Mouse (Mus musculus) forebrain, embryonic 15.5 days (tissue): Measurements from ENCODE around the gene Gm39653. TPM values are rescaled to one million over a fixed set of nuclear protein-coding genes. Genes with fewer than 3 reads are reported as not detected.
"Not testable (repeated sequence)": the region's sequence is repeated elsewhere in the genome, so short reads cannot be mapped to it uniquely, and the experiment has no call there.

Source experiments
- ATAC-seq: fragments of 200-750 bp; cut with Nextera tagmentation; replicated peaks from 2 replicates; pipeline ENCODE4 v1.8.0; 2017; ENCODE audit warnings: mild to moderate bottlenecking, moderate TSS enrichment, moderate library complexity
- H3K27ac ChIP-seq: fragments of 300-500 bp; sonication (generic); replicated peaks from 2 replicates; pipeline ENCODE4 v1.5.1; 2015; ENCODE audit warnings: mild to moderate bottlenecking, inconsistent platforms
- H3K27me3 ChIP-seq: fragments of 300-500 bp; sonication (generic); 2 replicates; pipeline ENCODE4 v1.6.1; 2015; ENCODE audit warnings: inconsistent platforms
- H3K36me3 ChIP-seq: fragments of 300-500 bp; sonication (generic); 2 replicates; pipeline ENCODE4 v1.6.1; 2015; ENCODE audit warnings: mild to moderate bottlenecking, inconsistent platforms
- H3K4me1 ChIP-seq: fragments of 300-500 bp; sonication (generic); 2 replicates; pipeline ENCODE4 v1.6.1; 2015; ENCODE audit warnings: inconsistent platforms
- H3K4me2 ChIP-seq: fragments of 300-500 bp; sonication (generic); replicated peaks from 2 replicates; pipeline ENCODE4 v1.6.1; 2015; ENCODE audit warnings: mild to moderate bottlenecking, inconsistent platforms
- H3K4me3 ChIP-seq: fragments of 300-500 bp; sonication (generic); 2 replicates; pipeline ENCODE4 v1.5.1; 2015; ENCODE audit warnings: mild to moderate bottlenecking, inconsistent platforms
- H3K9ac ChIP-seq: fragments of 300-500 bp; sonication (generic); replicated peaks from 2 replicates; pipeline ENCODE4 v1.6.1; 2015; ENCODE audit warnings: mild to moderate bottlenecking, inconsistent platforms
- H3K9me3 ChIP-seq: fragments of 300-500 bp; sonication (generic); 2 replicates; pipeline ENCODE4 v1.6.1; 2016; ENCODE audit warnings: inconsistent platforms
- WGBS: fragments of 180-500 bp; shearing (Covaris S2); methylation state at CpG from one replicate; pipeline ENCODE4 v1.1.7; 2015; ENCODE audit warnings: mixed read lengths; 5-methylcytosine and 5-hydroxymethylcytosine counted together
- polyA plus RNA-seq: library from polyadenylated mRNA; unstranded; fragments of >200 nt; fragmentation: Nextera tagmentation; extraction: Ambion mirVana; gene quantifications from 2 replicates; pipeline ENCODE4 v1.2.1, GENCODE M21; 2015

Gene Gm39653
- polyA plus RNA-seq, 1 experiment from 2014 or later: not detected

DNA sequence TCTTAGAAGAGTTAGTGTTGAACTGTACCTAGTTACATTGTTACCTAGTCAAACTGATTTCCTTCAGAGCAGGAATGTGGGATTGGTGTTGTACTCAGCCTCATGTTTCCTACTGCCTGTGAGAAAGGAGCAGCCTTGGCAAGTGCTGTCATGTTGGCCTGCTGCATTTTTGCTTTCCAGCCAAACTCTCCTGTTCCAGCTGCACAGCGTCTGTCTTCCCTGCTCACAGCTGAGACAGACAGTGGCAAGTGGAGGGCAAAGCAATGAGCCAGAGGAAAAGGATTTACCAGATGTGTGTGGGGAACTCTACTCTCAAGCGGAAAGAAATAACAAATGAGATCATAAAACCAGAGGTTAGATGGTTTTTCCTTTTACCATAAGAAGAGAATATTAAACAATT is 12.4 kb downstream of the Gm39653 start:
- WGBS: 59% methylated on average over 2 of the region's 2 CpGs
- no peaks in the 10 kb centered on the region for H3K4me1 ChIP-seq

DNA sequence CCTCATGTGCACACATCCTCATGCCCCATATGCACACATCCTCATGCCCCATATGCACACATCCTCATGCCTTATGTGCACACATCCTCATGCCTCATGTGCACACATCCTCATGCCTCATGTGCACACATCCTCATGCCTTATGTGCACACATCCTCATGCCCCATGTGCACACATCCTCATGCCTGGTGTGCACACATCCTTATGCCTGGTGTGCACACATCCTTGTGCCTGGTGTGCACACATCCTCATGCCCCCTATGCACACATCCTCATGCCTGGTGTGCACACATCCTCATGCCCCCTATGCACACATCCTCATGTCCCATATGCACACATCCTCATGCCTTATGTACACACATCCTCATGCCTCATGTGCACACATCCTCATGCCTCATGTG is 14.6 kb downstream of the Gm39653 start:
- not testable (repeated sequence) for ATAC-seq, H3K4me2 ChIP-seq, H3K9ac ChIP-seq, H3K4me1 ChIP-seq, H3K36me3 ChIP-seq, H3K9me3 ChIP-seq, H3K4me3 ChIP-seq, H3K27ac ChIP-seq, H3K27me3 ChIP-seq

More for the DNA sequence above, 12.4 kb downstream of the Gm39653 start:
- no peak overlapping the region for H3K4me3 ChIP-seq
- no peak overlapping the region for H3K9ac ChIP-seq
- H3K27me3 ChIP-seq: no peaks in the 10 kb centered on the region
- no peaks in the 10 kb centered on the region for H3K36me3 ChIP-seq
- no peaks in the 10 kb centered on the region for H3K9me3 ChIP-seq
- H3K4me2 ChIP-seq: no peak overlapping the region
- ATAC-seq: no peak
- H3K27ac ChIP-seq: no peak overlapping the region

DNA sequence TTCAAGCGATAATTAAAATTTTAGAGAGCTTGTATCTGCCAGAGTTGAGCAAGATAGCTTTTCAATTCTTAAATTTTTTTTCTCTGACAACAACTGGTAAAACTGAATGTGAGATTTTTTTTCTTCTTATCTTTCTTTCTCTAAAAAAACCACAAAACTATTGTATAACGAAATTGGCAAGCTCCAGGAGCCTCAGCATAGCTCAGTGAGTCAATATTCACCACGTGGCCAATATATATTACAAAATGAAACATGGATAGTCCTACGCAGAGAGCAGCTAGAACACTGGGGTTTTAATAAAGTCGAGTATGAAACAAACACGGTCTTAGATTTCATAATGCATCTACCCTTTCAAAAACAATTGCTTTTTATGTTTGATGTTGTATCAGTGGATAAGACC is 24.2 kb downstream of the Gm39653 start:
- H3K4me3 ChIP-seq: no peak overlapping the region
- ATAC-seq: no peak
- no peaks in the 10 kb centered on the region for H3K27me3 ChIP-seq
- H3K9ac ChIP-seq: no peak overlapping the region
- no peak overlapping the region for H3K27ac ChIP-seq
- 83% methylated on average over 6 of the region's 6 CpGs for WGBS
- no peak overlapping the region for H3K4me2 ChIP-seq
- H3K9me3 ChIP-seq: no peaks in the 10 kb centered on the region
- H3K36me3 ChIP-seq: no peaks in the 10 kb centered on the region
- H3K4me1 ChIP-seq: no peaks in the 10 kb centered on the region

DNA sequence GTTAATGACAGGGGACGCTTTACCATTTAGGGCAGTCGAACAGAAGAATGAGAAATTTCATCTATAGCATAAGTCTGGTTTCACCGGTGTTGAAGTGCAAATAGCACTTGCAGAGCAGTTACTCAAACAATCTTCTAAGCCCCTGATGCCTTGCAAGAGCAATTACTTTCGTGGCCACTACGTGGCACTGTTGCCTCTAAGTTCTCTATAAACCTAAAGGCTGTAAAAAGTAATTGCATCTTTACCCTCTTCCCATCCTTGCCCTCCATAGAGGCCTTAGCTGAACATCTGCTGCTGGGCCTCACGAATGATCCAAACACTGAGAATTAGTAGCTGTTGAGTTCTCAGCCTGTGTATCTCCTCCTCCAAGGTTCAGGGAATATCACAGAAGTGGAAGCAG is 42.2 kb downstream of the Gm39653 start:
- H3K36me3 ChIP-seq: no peaks in the 10 kb centered on the region
- no peak overlapping the region for H3K4me3 ChIP-seq
- H3K4me1 ChIP-seq: no peaks in the 10 kb centered on the region
- no peaks in the 10 kb centered on the region for H3K27me3 ChIP-seq
- 16% methylated on average over 6 of the region's 6 CpGs for WGBS
- H3K4me2 ChIP-seq: no peak overlapping the region
- H3K27ac ChIP-seq: no peak overlapping the region
- H3K9me3 ChIP-seq: no peaks in the 10 kb centered on the region
- H3K9ac ChIP-seq: no peak overlapping the region
- ATAC-seq: 0 out of 2 replicates have a peak, but pooled peaks have one; percentile 46

DNA sequence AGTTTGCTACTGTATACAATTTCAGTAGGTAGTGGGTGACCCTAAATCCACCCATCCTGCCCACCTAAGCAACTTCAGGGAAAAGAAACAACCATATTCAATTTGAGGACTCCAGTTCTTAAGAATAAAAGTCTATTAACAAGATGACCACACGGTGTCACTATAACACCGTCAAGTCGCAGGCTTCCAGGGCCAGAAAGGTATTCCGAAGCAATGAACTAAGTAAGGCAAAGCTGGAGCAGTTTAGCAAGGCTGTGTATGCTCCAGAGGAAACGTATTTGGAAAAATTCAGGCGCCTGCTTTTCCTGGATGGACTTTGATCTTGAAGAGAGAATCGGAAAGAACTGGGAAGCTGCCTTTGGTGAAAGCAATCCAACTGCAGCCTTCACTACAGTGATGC is 43.8 kb downstream of the Gm39653 start:
- Histone ChIP-seq H3K4me3 (no peak overlapping the region), H3K27ac (no peak overlapping the region), H3K36me3 (no peaks in the 10 kb centered on the region), H3K4me2 (no peak overlapping the region), H3K9ac (no peak overlapping the region), H3K27me3 (no peaks in the 10 kb centered on the region), H3K9me3 (no peaks in the 10 kb centered on the region), H3K4me1 (no peaks in the 10 kb centered on the region)
- WGBS: under 1% methylated on average over 7 of the region's 7 CpGs
- peak; percentile 66 for ATAC-seq

DNA sequence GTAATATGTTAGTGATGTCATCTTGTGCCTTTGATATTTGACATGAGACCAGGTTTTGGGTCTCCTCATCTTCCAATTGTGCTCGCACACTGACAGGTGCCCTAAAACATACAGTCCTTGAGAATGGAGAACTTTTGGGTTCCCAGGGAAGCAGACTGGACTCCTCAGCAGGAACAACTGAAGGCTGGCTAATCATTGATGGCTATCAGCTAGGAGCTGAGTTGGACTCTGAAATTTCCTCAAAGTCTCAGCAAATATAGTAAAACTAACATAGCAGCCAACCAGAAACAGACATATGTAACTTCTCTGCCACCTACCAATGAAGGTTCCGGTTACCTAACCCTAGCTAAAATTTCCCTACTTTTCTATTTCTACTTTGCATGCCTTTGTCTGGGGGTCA is 50.3 kb downstream of the Gm39653 start:
- Histone ChIP-seq H3K27me3 (0 out of 2 replicates have a peak, but pooled peaks cover 2% of the 10 kb centered on the region), H3K9me3 (no peaks in the 10 kb centered on the region), H3K4me3 (no peak overlapping the region), H3K4me2 (no peak overlapping the region), H3K4me1 (peaks cover 19% of the 10 kb centered on the region), H3K36me3 (no peaks in the 10 kb centered on the region), H3K27ac (no peak overlapping the region), H3K9ac (no peak overlapping the region)
- 96% methylated on average over 2 of the region's 2 CpGs for WGBS
- ATAC-seq: no peak

DNA sequence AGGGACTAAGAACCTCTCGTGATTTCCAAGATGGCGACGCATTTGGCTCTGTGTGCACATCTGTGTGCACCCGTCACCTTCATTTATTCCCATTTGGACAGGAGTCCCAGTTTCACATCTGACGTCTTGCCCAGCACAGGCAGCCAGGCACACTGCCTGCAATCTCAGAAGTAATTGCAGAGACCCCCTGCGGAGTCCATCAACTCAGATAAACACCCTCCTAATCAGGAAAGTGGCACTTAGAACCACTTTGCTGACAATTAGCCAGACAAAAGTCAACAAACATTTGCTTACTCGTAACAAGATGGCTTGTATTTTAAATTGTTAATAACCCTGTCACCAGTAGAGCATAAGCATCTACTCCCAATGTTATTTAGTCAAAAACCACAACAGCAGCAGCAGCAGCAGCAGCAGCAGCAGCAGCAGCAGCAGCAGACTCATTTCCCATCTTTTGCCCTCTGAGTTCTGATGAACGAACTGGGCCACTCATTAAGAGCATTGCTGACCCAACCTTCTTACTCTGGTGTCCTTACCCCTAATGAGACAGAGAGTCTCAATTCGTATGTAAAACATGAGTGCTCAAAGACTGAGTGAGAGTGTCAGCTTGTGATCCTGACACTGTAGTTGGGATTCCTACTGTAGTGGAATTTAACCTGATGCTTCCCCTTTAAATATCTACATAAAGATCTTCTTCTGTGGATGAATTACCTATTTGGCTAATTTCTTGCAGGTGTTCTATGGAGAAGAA is 51.6 kb downstream of the Gm39653 start:
- H3K9ac ChIP-seq: no peak overlapping the region
- ATAC-seq: peak; percentile 36; the same call in 1 of the 2 replicates
- H3K36me3 ChIP-seq: no peaks in the 10 kb centered on the region
- H3K4me2 ChIP-seq: peak overlapping the region; percentile 41
- no peak overlapping the region for H3K4me3 ChIP-seq
- no peaks in the 10 kb centered on the region for H3K9me3 ChIP-seq
- H3K27ac ChIP-seq: no peak overlapping the region
- H3K27me3 ChIP-seq: 0 out of 2 replicates have a peak, but pooled peaks cover 2% of the 10 kb centered on the region
- 23% methylated on average over 9 of the region's 9 CpGs for WGBS
- H3K4me1 ChIP-seq: peaks cover 19% of the 10 kb centered on the region

DNA sequence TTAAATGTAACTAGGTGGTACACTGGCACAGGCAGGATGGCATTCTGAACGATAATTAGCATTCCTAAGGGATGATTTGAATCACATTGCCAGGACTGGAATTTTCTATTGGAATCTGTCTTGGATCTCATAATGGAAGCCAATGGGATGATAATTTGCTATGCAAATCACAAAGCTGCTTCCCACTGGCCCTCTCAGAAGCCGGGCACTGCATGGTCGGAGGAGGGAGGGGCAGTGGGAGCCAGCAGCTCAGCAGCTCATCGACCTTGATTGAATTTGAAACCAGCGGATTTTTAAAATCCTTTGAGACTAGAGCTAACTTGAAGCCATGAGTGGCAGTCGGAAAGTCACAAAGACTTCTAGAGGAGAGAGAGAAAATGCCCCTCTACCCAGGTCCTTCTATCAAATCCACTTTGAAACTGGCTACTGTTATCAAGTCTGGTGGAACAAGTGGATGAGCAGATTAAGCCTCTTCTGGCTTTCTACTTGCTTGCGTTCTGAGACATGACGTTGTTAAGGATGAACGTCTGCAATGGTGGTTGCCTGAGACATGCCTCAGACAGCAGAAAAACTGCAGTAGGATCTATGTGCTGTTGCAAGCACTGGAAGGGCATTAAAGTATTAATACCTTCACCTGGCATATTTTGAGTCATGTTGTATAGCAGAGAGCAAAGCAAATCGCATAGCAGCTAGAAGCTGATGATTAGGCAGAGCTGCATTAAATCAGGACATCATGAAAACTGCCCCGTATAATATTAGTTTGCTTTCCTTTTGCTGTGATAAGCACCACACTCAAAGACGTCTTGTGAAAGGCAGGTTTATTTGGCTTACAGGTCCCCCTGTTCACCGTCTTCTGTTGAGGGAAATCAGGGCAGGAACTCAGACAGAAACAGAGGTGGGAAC is 52.4 kb downstream of the Gm39653 start:
- Histone ChIP-seq H3K4me2 (peak overlapping the region; percentile 41), H3K4me1 (peaks cover 19% of the 10 kb centered on the region), H3K36me3 (no peaks in the 10 kb centered on the region), H3K9ac (peak overlapping the region; percentile 35; the same call in 1 of the 2 replicates), H3K27ac (0 out of 2 replicates have a peak overlapping the region, but pooled peaks have one; percentile 21), H3K9me3 (no peaks in the 10 kb centered on the region), H3K4me3 (peak overlapping the region; percentile 20), H3K27me3 (0 out of 2 replicates have a peak, but pooled peaks cover 2% of the 10 kb centered on the region)
- peak; percentile 59 for ATAC-seq
- 10% methylated on average over 13 of the region's 13 CpGs for WGBS

DNA sequence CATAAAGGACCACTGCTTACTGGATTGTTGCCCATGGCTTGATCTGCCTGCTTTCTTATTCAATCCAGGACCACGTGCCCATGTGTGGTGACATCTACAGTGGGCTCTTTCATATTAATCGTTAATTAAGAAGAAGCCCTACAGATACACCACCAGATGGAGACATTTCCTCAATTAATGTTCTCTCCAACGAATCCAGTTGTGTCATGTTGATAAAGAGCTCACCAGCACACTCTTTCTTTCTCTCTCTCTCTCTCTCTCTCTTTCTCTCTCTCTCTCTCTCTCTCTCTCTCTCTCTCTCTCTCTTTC is 53.0 kb downstream of the Gm39653 start:
- peak; percentile 85 for ATAC-seq
- 0% methylated on average over 3 of the region's 3 CpGs for WGBS
- peak overlapping the region; percentile 41 for H3K4me2 ChIP-seq
- no peaks in the 10 kb centered on the region for H3K36me3 ChIP-seq
- H3K27me3 ChIP-seq: 0 out of 2 replicates have a peak, but pooled peaks cover 2% of the 10 kb centered on the region
- H3K4me3 ChIP-seq: peak overlapping the region; percentile 20
- 0 out of 2 replicates have a peak overlapping the region, but pooled peaks have one; percentile 21 for H3K27ac ChIP-seq
- no peaks in the 10 kb centered on the region for H3K9me3 ChIP-seq
- H3K4me1 ChIP-seq: peaks cover 19% of the 10 kb centered on the region
- H3K9ac ChIP-seq: peak overlapping the region; percentile 35; the same call in 1 of the 2 replicates

Other genes starting within 250 kb of the Gm39653 start
- 10.2 and 10.6 TPM in 2 replicates for gene Adam23, start 170.1 kb upstream of the Gm39653 start, polyA plus RNA-seq
- gene Dytn, start 71.0 kb downstream of the Gm39653 start, polyA plus RNA-seq: not detected in 2 replicates
- gene Mdh1b, start 114.3 kb downstream of the Gm39653 start, polyA plus RNA-seq: 0.24 and 0.41 TPM in 2 replicates
- gene Fastkd2, start 114.6 kb downstream of the Gm39653 start, polyA plus RNA-seq: 46.2 and 46.5 TPM in 2 replicates
- gene 4933402D24Rik, start 153.3 kb downstream of the Gm39653 start, polyA plus RNA-seq: 0.19 and 0.31 TPM in 2 replicates